Mouse (Mus musculus) layer of hippocampus, adult 6 months (tissue): Measurements from ENCODE around the gene Gm28168. TPM values are rescaled to one million over a fixed set of nuclear protein-coding genes. Genes with fewer than 3 reads are reported as not detected.

Source experiments
- long read RNA-seq, 2 experiments: library from polyadenylated mRNA; unstranded; transcript quantifications; one replicate each; pipeline ENCODE4 v2.0.0; 2019 to 2020
- polyA plus RNA-seq: library from polyadenylated mRNA; unstranded; fragments of <200 nt; fragmentation: Nextera tagmentation; gene quantifications from 2 replicates; pipeline ENCODE4 v1.2.3, GENCODE M21; 2021

Gene Gm28168
- not detected in 2 replicates for polyA plus RNA-seq
- long read RNA-seq, experiment 1, result 0 reads
- long read RNA-seq, experiment 2, result 0 reads

GRCm38 (mm10) chr1:117927715-117928114, at the start of gene Gm28168:
Gene Gm28168 (plus strand): TSS chr1:117928015.

DNA sequence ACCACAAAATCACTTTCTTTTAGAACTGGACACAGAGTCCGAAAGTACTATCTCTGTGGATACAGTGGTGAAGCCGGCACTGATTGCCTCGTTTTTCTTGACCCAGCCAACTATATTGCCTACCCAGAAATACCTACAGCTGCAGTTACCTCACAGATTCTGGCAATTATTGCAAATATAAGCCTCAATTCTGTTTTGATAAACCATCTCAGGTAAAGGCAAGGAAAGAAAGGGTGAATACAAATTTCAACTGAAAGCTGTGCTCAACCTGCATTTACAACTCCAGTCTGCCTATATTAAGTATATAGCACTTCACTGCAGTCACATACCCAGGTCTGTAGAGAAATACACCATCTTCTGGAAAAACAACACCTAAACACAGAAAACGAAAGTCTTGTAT, 37.8 kb downstream of the Gm28168 start, which contains the start of gene Gm7145:
Gene Gm7145, plus strand, starts transcription at position 301 of the 400 bp plus-strand sequence.

Other genes starting within 250 kb of the Gm28168 start
- not detected in 2 replicates for gene Gm28363, start 230.9 kb upstream of the Gm28168 start, polyA plus RNA-seq
- gene B020011L13Rik, start 146.9 kb upstream of the Gm28168 start, polyA plus RNA-seq, result not detected in 2 replicates
- gene Gm28360, start 97.9 kb upstream of the Gm28168 start, polyA plus RNA-seq, result not detected in 2 replicates
- gene Gm7145, start 37.9 kb downstream of the Gm28168 start, polyA plus RNA-seq, result not detected in 2 replicates
- not detected in 2 replicates for gene Gm29106, start 248.5 kb downstream of the Gm28168 start, polyA plus RNA-seq